Mouse (Mus musculus) B cell, adult (primary cell): ENCODE data around the gene Gm3409. TPM values are rescaled to one million over a fixed set of nuclear protein-coding genes. Genes with fewer than 3 reads are reported as not detected.

Experiments used
- total RNA-seq: library from RNA; stranded (reverse); gene quantifications from 4 replicates; pipeline ENCODE4 v1.2.4, GENCODE M21; 2023; ENCODE audit not compliant: inconsistent age

The Gm3409 gene
- total RNA-seq: not detected in 4 replicates

DNA sequence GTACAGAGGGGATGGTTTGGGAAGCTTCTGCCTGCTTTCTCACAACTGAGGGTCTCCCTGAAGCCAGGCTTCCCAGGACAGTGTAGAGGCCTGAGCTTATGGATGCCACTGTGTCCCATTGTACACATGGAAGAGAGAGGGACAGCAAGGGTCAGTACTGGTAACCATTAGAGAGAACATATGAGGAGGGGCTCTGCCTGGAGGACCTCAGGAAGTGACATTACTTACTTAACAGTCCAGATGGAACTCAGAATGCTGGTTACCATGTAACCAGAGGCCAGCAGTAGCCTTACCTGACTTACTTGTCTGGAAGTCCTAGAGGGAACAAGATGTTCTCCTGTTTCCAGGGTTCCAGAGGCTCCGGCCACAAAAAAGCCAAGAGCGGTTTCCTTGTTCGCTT lies at the start of gene Gm3409:
Gene Gm3409 (plus strand): TSS at position 301 of the 400 bp plus-strand sequence.

DNA sequence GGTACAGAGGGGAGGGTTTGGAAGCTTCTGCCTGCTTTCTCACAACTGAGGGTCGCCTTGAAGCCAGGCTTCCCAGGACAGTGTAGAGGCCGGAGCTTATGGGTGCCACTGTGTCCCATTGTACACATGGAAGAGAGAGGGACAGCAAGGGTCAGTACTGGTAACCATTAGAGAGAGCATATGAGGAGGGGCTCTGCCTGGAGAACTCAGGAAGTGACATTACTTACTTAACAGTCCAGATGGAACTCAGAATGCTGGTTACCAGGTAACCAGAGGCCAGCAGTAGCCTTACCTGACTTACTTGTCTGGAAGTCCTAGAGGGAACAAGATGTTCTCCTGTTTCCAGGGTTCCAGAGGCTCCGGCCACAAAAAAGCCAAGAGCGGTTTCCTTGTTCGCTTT lies 46.4 kb upstream of the Gm3409 start, which contains the start of gene Gm6370:
Gene Gm6370 (plus strand): TSS at position 301 of the 400 bp plus-strand sequence.

DNA sequence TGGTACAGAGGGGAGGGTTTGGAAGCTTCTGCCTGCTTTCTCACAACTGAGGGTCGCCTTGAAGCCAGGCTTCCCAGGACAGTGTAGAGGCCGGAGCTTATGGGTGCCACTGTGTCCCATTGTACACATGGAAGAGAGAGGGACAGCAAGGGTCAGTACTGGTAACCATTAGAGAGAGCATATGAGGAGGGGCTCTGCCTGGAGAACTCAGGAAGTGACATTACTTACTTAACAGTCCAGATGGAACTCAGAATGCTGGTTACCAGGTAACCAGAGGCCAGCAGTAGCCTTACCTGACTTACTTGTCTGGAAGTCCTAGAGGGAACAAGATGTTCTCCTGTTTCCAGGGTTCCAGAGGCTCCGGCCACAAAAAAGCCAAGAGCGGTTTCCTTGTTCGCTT lies 35.3 kb upstream of the Gm3409 start, which contains the start of gene 4930449I24Rik:
Gene 4930449I24Rik (plus strand): TSS at position 301 of the 400 bp plus-strand sequence.

DNA sequence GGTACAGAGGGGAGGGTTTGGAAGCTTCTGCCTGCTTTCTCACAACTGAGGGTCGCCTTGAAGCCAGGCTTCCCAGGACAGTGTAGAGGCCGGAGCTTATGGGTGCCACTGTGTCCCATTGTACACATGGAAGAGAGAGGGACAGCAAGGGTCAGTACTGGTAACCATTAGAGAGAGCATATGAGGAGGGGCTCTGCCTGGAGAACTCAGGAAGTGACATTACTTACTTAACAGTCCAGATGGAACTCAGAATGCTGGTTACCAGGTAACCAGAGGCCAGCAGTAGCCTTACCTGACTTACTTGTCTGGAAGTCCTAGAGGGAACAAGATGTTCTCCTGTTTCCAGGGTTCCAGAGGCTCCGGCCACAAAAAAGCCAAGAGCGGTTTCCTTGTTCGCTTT lies 23.6 kb upstream of the Gm3409 start, which contains the start of gene Gm3402:
Gene Gm3402 (plus strand): TSS at position 301 of the 400 bp plus-strand sequence.

DNA sequence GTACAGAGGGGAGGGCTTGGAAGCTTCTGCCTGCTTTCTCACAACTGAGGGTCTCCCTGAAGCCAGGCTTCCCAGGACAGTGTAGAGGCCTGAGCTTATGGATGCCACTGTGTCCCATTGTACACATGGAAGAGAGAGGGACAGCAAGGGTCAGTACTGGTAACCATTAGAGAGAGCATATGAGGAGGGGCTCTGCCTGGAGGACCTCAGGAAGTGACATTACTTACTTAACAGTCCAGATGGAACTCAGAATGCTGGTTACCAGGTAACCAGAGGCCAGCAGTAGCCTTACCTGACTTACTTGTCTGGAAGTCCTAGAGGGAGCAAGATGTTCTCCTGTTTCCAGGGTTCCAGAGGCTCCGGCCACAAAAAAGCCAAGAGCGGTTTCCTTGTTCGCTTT lies 11.9 kb upstream of the Gm3409 start, which contains the start of gene Gm3404:
Gene Gm3404 (plus strand): TSS at position 301 of the 400 bp plus-strand sequence.

DNA sequence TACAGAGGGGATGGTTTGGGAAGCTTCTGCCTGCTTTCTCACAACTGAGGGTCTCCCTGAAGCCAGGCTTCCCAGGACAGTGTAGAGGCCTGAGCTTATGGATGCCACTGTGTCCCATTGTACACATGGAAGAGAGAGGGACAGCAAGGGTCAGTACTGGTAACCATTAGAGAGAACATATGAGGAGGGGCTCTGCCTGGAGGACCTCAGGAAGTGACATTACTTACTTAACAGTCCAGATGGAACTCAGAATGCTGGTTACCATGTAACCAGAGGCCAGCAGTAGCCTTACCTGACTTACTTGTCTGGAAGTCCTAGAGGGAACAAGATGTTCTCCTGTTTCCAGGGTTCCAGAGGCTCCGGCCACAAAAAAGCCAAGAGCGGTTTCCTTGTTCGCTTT lies 18.4 kb downstream of the Gm3409 start, which contains the start of gene Gm3415:
Gene Gm3415 (plus strand): TSS at position 301 of the 400 bp plus-strand sequence.

DNA sequence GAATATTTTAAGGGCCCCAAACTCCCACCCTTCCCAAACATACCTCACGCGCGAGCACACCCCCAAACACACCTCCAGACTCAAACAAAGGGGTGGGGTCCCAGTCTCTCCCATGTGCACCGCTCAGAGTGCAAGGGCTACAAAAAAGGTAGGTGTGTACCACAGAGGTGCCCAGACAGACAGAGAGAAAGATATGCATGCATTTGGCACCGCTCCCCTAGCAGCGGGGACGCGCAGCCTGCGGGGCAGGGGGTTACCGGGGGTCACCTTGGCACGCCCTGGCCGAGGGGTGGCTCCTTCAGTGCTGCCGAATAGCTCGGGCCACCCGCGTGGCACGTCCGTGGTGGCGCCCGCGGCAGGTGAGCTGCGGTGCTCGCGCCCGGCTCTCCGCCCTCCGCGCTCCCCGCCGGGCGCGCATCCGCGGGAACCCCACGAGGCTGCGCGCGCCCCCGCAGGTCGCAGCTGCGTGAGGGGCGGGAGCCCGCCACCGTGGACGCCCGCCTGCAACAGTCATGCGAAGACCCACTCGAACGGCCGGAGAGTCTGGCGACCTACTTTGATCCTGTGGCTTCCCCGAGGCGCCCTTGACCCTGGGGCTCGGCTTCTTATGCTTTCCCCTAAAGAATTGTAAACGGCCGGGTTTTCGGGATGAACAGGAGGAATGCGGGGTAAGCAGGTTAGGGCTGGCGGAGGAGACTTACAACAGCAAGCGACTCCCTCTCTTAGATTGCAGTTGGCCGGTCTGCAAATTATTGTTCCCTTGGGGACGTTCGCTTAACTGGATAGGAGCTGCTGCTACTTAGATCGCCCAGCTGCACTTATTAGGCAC lies 47.2 kb downstream of the Gm3409 start, which contains the start of gene Gpr12:
Gene Gpr12 (minus strand): TSS at position 762 of the 829 bp plus-strand sequence.

Other genes with a start within 250 kb of the Gm3409 start
- gene Wasf3, start 152.7 kb upstream of the Gm3409 start, total RNA-seq: not detected in 4 replicates
- gene Gm6408, start 55.7 kb upstream of the Gm3409 start, total RNA-seq: not detected in 4 replicates
- not detected in 4 replicates for gene Gm6370, start 46.3 kb upstream of the Gm3409 start, total RNA-seq
- gene 4930449I24Rik, start 35.2 kb upstream of the Gm3409 start, total RNA-seq: not detected in 4 replicates
- not detected in 4 replicates for gene Gm3402, start 23.5 kb upstream of the Gm3409 start, total RNA-seq
- gene Gm3404, start 11.8 kb upstream of the Gm3409 start, total RNA-seq: not detected in 4 replicates
- gene Gm3415, start 18.5 kb downstream of the Gm3409 start, total RNA-seq: not detected in 4 replicates
- gene Gpr12, start 47.6 kb downstream of the Gm3409 start, total RNA-seq: not detected in 4 replicates